Mouse (Mus musculus) megakaryocyte, embryonic 14.5 days (primary cell): ENCODE measurements around the gene Wrap73.

Source experiments
- FLI1 ChIP-seq: IDR thresholded peaks from 2 replicates; pipeline ENCODE4 v1.6.1; 2012; ENCODE audit warnings: low read length, inconsistent platforms, mixed read lengths
- GATA1 ChIP-seq: IDR thresholded peaks from 3 replicates; pipeline ENCODE4 v1.6.1; 2012; ENCODE audit warnings: mixed read lengths, low read length, inconsistent platforms, borderline replicate concordance

DNA sequence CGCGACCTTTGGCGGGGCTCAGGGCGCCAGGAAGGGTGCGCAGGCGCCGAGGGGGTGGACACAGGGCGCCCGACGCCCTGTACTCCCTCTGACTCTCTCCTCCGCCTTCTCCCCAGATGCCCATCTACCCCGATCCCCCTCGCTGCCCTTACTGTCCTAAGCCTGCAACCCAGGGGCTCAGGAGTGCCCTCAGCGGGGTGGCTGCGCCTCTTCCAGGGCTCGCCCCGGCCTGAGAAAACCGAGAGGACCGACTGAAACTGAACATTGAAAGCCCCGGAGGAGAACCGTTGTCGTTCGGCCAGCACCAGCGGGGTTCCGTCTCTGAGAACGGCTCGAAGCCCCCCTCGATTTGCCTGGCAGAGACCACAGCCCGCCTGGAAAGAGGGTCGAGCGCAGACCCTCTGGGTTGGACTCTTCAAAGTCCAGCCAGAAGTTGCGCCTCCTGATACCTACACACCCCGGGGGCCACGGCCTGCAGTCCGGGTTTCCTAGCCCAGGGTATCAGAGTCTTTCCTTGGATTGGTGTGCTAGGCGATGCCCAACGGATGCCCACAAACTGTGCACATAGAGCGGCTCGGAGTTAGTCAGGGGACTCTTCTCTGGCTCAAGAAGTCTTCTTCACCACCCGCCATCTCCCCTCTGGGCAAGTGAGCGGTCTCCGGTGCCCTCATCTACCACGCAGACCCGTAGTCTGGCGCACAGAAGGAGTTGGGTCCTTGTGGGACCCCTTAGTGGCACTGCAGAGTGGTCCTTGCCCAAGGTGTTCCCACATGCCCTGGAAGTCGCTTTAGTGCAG is 1.8 kb upstream of the Wrap73 start:
- TF ChIP-seq GATA1 (no peak), FLI1 (no peak)
